Mouse (Mus musculus) left cerebral cortex, adult 11 months (tissue): Measurements from ENCODE around the gene Zmiz1.

Experiments used
- DNase-seq: peaks from one replicate; pipeline ENCODE4 v3.0.0; 2022; ENCODE audit warnings: low spot score

The Zmiz1 gene

DNA sequence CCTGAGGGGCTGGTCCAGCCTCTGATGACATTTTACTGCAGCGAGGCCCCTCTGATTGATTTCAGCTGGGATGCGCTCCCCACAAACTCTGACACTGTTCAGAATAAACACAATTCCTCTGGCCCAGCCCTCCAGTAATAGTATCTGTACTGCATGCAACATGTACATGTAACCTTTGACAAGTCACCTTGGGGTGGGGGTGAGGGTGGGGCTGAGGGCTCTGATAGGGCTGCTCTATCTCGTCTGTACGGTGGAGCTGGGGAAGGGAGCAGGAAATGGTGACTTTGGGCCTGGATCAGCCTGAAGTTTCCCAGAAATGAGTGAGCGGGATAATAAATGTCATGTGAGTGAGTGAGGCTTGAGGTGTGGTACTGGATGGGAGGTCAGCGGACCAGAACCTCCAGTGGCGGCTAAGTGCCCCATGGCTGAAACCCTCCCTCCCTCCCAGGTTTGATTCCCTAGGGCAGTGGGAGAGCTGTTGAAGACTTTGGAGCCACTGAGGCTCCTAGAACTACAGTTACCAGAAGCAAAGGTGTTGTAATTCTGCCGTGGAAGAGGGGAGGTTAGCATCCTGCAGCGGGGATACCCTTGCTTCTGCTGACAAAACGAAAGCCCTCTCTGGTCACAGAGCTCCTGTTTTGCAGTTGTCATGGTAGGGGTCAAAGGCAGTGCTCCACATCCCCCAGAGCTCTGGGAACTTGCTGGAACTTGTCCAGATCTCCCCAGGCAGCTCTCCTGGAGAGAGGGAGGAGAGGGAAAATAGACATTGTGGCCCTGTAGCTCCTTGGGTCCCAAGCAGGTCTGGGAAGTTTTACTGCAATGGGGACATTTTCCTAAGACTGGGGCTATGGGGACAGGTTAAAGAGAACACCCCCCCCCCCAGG is 153.1 kb downstream of the Zmiz1 start:
- no peak for DNase-seq

DNA sequence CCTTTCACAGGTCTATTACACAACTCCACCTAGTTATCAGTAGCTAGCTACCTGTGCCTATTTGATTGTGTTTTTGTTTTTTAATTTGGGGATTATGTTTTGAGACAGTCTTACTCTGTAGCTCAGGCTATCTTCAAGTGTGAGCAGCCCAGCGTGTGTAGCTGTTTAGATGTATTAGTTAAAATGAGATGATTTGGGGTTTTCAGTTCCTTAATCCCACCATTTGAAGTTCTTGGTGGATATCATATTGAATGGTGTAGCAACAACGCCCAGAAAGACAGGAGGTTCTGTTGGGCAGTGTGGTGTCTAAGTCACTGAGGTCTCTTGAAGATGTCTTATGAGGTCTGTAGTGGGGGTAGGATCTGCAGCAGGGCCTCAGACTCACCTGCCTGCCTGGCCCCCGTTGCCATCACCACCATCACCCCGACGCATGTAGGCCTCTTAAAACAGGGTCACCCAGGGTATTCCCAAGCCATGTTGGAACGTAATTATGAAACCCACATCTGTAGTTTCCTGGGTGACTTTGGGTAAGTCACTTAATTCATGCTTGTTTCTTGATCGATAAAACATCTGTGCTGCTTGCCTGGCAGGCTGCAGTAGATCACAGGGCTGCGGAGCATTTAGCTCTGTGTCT is 155.1 kb downstream of the Zmiz1 start:
- DNase-seq = no peak

DNA sequence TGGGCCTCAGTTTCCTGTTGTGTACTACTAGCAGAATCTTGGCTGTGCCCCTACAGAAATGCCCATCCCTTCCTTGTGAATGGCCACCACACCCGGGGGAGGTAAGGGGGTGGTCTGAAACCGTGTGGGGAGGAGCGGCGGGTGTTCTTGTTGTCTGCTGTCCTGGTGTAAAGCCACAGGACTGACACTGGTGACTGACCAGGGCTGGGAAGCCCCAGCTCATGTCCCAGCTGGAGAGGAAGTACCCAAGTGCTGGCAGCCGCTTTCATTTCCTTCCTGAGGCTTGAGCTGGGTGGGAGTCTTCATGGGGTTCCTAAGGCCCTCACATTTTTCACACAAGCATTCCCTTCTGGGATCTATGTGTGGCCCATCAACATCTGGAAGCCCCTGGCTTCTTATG is 155.7 kb downstream of the Zmiz1 start:
- no peak for DNase-seq

DNA sequence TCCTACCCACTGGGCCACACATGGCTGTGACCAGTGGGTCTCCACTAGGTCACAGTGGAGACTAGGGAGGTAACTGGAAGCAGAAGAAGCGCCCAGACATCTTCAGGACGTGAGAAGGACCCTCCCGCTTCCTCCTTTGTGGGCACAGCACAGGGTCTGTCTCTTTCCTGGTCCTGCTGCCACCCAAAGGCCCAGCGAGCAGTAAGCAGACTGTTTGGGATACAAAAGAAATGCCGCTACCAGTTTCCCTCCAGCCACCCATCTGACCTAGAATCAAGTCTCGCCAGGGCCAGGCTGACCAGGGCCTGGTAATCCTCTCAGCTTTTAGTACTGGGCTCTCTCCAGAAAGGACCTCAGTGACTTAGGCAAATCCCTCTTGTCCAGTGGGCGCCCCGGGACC is 156.6 kb downstream of the Zmiz1 start:
- no peak for DNase-seq

DNA sequence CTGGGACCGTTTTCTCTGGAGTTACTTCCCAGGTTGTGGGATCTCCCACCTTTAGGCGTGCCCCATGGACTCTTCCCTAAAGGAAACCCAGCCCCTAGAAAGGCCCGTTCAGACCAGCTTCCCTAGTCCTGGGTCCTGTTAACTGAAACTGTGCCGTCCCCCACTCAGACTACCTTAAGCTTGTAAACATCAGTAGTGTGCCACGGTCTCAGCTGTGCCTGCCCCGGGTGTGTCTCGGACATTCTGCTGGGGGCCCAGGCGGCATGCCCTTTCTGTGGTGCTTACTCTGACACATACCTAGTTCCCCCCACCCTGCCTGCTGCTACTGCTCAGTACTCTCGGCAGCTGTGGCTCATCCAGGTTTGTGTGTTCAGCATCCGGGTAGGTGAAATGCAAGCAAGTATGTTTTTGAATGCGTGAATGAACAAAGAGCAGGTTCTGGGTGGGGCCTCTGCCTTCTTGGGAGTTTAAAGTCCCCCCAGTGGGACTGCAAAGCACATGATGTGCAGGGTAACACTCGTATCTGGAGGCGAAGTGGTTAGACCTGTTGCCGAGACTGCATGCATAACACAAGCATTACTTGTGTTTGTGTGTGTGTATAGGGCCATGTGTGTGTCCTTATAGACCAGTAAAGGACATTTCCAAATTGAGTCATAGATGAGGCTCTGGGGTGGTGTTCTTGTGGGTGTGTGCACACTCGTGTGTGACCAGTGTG is 157.2 kb downstream of the Zmiz1 start:
- no peak for DNase-seq

DNA sequence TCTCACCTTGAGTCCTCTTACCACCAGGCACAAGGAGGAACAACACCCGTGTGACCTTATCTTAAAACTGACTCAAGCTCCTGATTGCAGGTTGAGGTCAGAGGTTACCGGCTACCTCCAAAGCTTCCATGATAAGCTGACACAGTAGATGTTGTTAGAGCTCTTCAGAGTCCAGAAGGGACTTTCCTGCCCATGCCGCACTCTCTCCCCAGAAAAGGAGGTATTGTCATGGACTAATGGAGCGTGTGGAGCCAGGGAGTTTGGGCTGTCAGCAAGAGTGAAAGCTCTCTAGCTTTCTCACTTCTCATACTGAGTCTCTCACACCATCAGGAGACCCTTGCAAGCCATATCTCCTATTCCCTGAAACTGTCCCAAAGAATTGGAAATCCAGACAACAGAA is 158.3 kb downstream of the Zmiz1 start:
- no peak for DNase-seq

DNA sequence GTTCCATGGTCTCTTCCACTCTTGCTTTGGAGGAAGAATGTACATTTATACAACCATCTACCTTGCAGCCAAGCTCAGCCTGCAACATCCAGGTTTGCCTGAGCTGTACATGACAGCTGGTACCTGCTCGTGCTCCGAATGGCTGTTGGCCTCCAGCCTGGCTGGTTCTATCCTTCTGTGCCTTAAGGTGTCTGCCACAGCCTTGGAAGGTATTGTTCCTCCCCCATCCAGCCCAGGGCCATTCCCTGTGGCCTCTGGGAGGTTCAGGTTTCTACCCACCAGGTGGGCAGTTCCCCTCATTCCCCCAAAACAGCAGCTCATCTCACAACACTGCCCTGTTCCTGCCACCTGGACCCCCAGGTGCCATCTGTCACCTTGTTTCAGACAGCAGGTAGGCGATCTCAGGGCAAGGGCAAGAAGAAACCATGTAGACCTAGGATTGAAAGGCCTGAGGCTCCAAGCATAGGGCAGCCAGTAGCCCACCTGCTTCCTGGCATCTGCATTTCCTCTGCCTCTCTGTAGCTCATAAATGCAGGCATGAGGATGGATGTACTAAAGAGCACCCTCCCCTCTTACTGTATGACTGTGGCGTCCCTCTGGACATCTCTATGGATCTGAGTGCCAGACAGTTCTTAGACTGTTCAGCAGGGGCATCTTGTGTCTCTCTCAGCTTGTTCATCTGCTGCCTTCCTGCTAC is 160.2 kb downstream of the Zmiz1 start:
- DNase-seq = no peak

DNA sequence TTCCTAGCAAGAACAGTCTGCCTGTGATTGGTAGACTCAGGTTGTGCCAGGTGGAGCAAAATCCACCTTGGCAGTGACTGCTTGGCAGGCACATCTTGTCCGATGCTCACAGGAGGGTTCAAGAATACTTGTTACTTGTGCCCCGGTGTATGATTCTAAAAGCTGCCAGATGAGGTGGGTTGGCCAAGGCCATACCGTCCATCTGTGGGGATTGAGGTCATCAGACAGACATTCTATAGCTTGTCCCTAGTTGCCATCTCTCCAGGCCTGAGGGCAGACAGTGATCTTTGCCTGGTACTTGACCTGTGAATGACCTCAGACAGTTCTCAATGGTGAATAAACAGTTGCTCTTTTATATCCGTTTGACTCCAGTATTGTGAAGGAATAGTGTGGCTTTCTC is 161.8 kb downstream of the Zmiz1 start:
- no peak for DNase-seq

DNA sequence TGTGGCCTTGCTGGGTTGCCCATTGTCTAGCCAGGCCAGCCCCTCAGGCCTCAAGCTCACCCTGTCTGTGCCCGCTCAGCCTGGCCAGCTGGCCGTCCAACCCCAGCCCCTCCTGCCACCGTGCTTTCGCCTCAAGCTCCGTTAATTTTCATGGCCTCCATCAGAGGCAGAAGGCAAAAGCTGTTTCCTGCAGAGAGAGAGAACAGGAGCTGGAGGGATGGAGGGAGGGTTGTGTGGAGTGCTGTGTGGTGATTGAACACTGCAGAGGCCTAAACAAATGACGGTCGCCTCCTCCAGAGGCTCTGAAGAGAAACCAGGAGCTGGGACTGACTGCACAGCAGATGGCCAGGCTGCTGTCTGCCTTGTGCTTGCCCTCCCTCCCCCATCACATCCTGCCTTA is 164.7 kb downstream of the Zmiz1 start:
- DNase-seq = no peak

DNA sequence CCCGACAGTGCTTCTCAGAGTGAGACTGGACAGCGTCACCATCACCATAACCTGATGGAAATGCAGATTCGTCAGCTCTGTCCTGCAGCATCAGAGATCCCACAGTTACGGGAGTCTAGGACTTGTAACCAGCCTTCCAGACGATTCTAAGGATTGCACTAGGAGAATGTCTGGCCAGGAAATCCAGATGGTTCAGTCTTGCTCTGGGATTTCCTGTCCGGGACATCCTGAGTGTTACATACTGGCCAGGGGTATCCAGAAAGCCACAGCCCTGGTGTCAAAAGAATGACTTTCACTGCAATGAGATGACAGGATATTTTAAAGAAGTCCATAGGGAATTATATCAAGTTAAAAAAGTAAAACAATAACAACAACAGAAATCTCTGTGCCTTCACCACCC is 165.7 kb downstream of the Zmiz1 start:
- no peak for DNase-seq

DNA sequence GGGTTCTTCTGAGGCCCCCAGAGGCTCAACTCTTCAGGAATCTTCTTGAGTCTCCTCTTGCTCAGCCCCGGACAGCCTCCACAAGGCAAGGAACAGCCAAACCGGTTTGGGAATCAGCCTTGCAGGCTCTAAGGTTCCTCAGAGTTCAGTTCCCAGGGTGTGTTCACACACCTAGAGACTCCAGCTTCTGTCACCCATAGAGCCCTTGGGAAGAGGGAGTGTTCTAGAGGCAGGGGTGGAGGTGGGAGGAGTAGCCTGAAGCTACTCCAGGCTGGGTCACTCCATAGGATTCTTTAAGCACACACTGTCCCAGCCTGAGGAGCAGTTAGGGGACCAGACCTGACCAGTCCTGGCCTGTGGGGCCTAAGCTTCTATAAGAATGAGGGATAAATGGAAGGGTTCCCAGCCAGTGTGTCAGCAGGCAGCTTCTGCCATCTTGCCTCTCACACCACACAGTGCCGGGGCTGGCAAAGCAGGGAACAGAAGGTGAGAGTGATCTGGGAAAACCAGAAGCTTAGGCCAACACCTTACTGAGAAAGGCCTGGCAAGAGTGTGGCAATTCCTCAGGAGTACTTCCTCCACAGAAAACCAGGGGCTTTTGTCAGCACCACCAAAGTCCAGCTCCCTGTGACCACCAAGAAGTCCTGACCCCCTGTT is 168.7 kb downstream of the Zmiz1 start:
- DNase-seq = no peak

DNA sequence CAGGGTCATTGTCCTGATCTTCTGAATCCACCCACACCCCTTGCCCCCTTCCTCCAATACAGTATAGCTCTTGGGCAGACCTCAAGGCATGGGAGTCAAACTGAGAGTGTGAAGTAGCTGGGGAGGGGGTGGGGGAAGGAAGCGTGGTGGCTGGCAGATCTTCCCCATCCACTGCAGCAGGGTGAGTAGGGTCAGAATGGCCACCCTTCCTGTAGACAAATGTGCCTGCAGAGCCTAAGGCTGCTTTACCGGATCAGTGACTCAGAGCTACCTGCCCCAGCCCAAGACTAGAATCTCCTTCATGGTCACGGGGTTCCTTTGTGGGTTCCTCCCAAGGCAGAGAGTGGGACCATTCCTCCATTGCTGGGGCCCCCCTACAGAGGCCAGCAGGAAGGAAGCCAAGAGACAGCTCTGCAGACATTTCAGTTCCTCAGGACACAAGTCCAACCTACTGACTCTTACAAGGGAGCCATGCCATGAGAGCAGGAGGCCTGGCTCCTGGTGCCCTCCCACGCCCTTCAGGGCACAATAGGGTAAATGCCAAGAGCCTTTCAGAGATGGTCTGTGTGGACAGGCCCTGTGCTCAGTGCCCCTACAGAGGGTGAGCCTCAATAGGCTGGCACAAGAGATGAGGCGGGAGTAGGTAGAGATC is 169.6 kb downstream of the Zmiz1 start:
- DNase-seq = no peak

DNA sequence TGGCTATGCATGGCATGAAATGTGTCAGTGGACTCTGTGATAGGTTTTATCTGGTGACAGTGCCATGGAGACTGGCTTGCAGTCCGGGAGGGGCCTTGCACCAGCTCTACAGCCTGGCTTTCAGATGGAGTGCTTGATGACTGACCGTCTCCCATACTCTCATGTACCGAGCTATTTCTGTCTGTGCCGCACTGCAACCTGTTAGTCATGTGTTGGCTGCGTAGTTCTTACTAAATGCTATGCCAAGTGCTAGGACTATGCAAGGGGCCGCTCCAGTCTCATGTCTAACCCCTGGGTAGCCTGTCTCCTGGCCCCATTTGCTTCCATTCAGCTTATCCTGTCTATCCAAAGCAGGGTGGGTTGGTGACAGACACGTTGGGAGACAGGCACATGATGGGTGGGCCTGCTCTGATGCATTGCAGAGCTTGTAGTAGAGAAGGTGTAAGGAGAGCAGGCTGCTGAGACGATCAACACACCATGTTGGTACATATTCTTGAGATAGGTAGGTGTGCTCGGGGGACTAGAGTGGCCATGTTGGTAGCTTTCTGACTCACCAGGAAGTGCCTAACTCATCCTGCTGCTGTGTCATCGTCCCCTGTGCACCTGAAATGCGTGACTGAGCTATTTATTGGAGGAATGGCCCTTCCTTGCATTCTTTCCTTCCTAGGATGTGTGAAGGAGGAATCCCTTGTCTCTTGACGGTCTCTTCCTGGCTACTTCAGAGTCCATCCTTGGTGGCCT is 171.1 kb downstream of the Zmiz1 start:
- DNase-seq = no peak

DNA sequence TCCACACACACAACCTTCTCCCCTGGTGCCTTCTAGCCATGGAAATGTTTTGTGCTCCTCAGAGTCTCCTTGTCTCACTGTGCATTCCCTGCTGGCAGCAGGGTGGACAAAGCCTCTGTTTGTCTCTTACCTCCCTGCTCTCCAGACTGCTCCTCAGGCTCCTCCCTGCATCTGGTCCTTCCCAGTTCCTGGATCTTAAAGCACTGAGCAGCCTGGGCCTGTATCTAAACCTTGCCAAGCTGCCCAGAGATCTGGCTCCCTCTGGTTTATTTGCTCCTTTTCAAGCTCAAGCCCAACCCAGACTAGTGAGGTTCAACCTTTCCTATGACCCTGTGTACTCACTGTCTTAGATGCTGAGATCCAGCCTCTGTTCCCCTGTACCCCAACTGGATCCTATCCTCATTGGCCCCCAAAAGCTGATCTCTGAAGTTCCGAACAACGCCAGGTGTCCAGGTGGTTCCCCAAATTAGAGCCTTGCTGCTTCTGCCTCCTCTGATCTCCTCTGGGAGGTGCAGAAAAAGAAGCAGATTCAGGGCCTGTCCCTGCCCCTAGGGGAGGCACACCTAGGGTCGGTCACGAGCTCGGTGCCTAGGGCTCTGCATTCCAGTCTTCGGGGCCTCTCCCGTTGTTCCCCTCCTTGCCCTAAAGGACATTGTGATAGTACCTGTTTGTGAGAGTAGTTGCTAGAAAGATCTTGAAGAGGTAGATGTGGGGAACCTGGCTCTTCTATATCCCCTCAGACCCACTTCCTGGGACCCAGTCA is 171.8 kb downstream of the Zmiz1 start:
- DNase-seq = no peak

DNA sequence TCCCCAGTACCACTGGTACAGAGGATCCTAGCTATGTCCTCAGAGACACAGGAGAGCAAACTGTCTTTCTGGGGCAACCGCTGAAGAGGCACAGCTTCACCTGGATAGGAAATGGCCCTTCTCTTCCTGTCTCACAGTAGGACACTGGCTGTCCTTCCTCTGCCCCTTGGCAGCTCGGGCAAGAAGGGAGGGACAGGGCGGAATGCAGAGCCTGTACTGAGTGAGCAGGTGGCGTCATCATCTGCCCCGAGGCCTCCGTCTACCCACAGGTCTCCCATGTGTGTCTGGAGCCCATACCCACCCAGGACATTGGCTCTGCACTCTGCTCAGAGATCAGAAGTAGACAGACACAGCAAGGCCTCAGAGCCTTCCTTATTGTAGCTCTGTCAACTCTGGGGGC is 172.5 kb downstream of the Zmiz1 start:
- DNase-seq = no peak

DNA sequence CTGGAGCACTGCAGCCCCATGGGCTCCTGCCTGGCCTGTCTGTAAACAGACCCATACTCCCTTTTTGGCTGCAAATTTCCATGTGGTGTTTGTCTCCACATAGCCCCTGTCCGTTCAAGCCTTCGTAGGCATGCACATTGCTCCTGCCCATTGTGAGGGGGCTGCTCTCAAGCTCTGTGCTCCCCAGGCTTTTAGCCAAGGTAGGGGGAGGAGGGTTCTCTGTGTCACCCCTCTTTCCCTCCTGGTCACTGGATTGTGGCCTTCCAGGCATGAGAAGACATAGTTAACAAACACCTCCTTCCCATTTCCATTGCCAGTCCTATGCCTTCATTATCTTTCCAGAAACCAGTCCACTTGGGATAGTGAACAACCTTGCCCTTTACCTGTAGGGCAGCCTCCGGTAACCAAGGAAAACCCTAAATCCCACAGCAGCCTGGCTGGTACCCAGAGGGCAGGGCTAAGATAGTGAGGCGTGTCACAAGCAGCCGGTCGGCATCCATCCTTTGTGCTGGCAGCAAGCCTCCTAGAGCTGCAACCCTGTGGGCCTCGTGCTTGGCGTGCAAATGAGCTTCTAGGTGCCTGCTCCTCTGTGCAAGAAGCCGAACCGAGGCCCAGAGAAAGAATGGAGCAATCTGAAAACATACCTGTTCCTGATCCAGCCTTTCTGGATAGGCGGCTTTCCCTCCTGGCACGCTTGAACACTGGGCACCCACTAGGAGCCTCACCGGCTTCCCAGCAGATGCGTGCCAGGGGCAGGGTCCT is 174.7 kb downstream of the Zmiz1 start:
- no peak for DNase-seq

DNA sequence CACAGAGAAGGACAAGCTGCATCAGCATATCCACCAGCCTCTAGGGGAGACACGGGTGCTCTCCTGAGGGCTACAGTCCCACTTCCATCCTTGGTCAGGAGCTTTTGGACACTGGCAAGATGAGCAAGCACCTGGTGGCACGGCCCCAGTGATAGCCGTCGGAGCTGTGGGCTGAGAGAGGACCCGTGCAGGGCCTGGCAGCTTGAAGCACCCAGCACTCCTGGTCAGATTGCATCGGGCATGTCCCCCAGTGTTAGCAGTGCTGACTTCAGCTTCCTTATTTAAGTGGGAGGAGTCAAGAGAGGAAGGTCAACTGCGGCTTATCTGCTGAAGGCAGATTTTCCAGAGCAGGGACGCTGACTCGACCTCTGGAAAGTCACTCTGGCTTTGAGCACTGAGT is 175.3 kb downstream of the Zmiz1 start:
- DNase-seq = no peak

DNA sequence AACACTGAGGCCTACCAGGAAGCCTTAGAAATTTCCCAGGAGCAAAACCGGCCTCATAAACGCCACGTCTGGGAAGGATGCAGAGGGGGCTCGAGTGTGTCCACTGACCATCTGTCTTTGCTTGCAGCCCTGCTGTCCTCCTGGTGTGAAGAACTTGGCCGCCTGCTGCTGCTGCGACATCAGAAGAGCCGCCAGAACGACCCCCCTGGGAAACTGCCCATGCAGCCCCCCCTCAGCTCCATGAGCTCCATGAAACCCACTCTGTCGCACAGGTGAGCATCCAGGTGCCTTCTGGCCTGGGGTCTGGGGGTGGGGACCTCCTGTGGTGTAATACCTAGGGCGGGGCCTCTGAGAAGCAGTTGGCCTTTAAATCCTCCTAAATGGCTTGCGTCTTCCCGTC is 176.8 kb downstream of the Zmiz1 start:
- DNase-seq = no peak

DNA sequence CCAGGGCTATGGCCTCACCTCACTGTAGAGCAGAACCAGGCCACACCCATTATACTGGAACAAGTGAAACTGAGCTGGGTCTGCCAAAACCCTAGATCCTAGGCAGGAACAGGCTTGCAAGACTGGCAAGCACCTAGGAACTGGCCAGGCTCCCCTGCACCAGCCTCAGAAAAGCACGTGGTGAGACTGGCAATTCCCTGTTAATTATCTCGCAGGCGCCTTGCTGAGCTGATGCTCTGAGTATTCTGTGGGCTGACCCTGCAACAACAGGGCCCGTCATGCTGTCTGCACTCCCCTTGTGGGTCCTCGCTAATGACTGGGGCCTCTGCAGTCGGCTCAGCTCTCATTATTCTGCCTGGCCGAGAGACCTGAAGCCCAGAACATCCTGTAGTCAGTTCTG is 177.3 kb downstream of the Zmiz1 start:
- no peak for DNase-seq
